ENCODE assay signal across 8 mouse cellular contexts in the genomic region with DNA sequence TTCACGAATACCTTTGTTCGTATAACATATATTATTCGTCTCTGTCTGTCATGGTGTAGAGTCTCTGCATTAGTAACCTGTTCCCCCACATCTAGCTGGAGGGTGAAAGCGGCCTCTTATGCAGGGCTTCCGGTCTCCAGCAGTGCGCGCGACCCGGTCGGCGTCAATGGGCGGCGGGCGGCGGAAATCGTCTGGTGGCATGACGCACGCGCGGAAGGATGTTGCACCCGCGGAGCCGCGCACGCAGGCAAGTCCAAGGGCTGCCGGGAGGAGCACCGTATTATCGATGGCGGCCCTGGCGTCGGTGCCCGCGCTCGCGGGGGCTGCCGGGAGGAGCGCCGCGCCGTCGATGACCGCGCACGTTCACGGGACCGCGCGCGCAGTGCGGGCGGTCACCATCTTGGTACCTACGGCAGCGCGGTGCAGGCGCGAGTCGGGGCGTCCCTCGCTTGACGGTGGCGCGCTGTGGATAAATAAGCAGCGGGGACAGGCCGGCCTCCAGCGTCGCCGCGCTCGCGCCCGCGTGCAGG. TPM values are rescaled to one million over a fixed set of nuclear protein-coding genes. Genes with fewer than 3 reads are reported as not detected.
DNase-seq lines count a peak whose midpoint lies in the region; ATAC-seq lines count a peak whose summit lies in the region.

A gene (plus strand): TSS at position 395 of the 530 bp plus-strand sequence.

- no peaks in the 10 kb centered on the region; the same call in 1 of the 2 replicates for H3K27me3 ChIP-seq in hindbrain, embryonic 14.5 days (ENCODE audit: control insufficient read depth, insufficient read depth, low read length)

- H3K4me2 ChIP-seq in hindbrain, embryonic 14.5 days (replicated peaks) = peak within 1 kb of the TSS; percentile 81

- ATAC-seq in hindbrain, embryonic 14.5 days (ENCODE audit: low FRiP score) = peak; percentile 98

- WGBS in hindbrain, embryonic 14.5 days = under 1% methylated on average over 71 of the region's 72 CpGs

- H3K9me3 ChIP-seq in hindbrain, embryonic 14.5 days (ENCODE audit: control insufficient read depth, low read length) = no peaks in the 10 kb centered on the region

- peak within 1 kb of the TSS; percentile 91 for H3K4me3 ChIP-seq in hindbrain, embryonic 14.5 days (replicated peaks; ENCODE audit: low read length)

- peak; percentile 96 for DNase-seq in R1 (ENCODE audit: low read depth, low spot score)
- peak; percentile 99 for DNase-seq in cerebellum, postnatal 25 days
- DNase-seq in frontal cortex, postnatal 25 days (ENCODE audit: low spot score in 2 of 2) = peak; percentile 96 to 99
- peak; percentile 97 for DNase-seq in hindbrain, embryonic 14.5 days (ENCODE audit: low spot score)
- peak; percentile 99 for DNase-seq in layer of hippocampus, postnatal 36 days
- peak; percentile 99 for DNase-seq in lung, postnatal 36 days
- peak; percentile 99 for DNase-seq in retina, postnatal 1 day
- DNase-seq in urinary bladder, adult 18-20 months (ENCODE audit: low spot score in 2 of 2) = peak; percentile 92 to 98

- peak within 1 kb of the TSS; percentile 88 for H3K9ac ChIP-seq in hindbrain, embryonic 14.5 days

- H3K27ac ChIP-seq in hindbrain, embryonic 14.5 days = peak within 1 kb of the TSS; percentile 93

- peaks cover 5% of the 10 kb centered on the region; the same call in 1 of the 2 replicates for H3K36me3 ChIP-seq in hindbrain, embryonic 14.5 days (replicated peaks; ENCODE audit: control insufficient read depth, insufficient read depth)

- peaks cover 19% of the 10 kb centered on the region for H3K4me1 ChIP-seq in hindbrain, embryonic 14.5 days (replicated peaks; ENCODE audit: control insufficient read depth, insufficient read depth, low read length)

RNA-seq across cellular contexts. Expression of the gene that starts here (rescaled TPM):
- 51.8 and 53.0 TPM in 2 replicates for polyA plus RNA-seq in hindbrain, embryonic 14.5 days (2014; fragmentation: Nextera tagmentation; extraction: Ambion mirVana)
- total RNA-seq in layer of hippocampus, postnatal 36 days (2021) = 10 to 100 TPM; 78.1 to 79.5 TPM

Comparison
In these comparisons a context has a peak if more than half of its experiments do, and no peak if none do; other contexts are left out.
1. Peak in every context shown above with its lines: DNase-seq, ATAC-seq, H3K4me3 ChIP-seq and H3K27ac ChIP-seq.